24 mouse cellular contexts compared by ENCODE assay signal in the genomic region with DNA sequence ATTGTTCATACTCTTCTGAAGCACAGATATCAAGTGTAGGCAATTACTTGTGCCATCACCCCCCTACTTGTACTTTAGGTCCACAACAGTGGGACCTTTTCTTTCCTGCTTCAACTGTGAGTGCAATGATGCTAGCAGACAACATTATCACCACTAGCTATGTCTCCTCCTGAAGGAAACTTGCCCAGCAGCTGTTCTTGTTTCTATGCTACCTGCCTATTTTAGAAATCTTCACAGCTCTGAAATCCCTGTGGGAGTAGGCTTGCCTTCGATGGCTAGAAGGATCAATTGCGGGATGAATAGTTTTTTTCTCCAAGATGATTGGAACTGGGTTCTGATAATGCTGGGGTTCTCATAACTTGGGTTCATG.
DNase-seq lines count a peak whose midpoint lies in the region.
"Had no signal": no experiment of that assay in that cellular context is flagged by ENCODE, and none has a peak within 500 bp of the region (broad histone marks: within the 10 kb centered on the region; RNA-seq: fewer than 3 reads in every experiment).

No protein-coding gene starts in this region.

- 88% methylated on average over 2 of the region's 2 CpGs for WGBS in heart, embryonic 10.5 days

- H3K36me3 ChIP-seq in heart, embryonic 10.5 days: no peaks in the 10 kb centered on the region
- H3K36me3 ChIP-seq: hindbrain, embryonic 10.5 days; intestine, embryonic 15.5 days; limb, embryonic 10.5 days; limb, embryonic 15.5 days; liver, embryonic 13.5 days; neural tube, embryonic 15.5 days had no signal

- H3K4me3 ChIP-seq in heart, embryonic 10.5 days: no peak overlapping the region
- H3K4me3 ChIP-seq: gastrocnemius, adult 2 months; hindbrain, embryonic 10.5 days; intestine, embryonic 15.5 days; layer of hippocampus, adult 2 months; limb, embryonic 10.5 days; limb, embryonic 15.5 days; liver, embryonic 13.5 days; megakaryocyte, embryonic 14.5 days; neural tube, embryonic 15.5 days had no signal

- no peaks in the 10 kb centered on the region for H3K27me3 ChIP-seq in heart, embryonic 10.5 days (ENCODE audit: insufficient read depth, poor library complexity, severe bottlenecking)
- H3K27me3 ChIP-seq: intestine, embryonic 15.5 days; limb, embryonic 15.5 days; liver, embryonic 13.5 days; megakaryocyte, embryonic 14.5 days; neural tube, embryonic 15.5 days had no signal

- peaks cover 38% of the 10 kb centered on the region for H3K4me1 ChIP-seq in heart, embryonic 10.5 days
- H3K4me1 ChIP-seq: intestine, embryonic 15.5 days; limb, embryonic 10.5 days; limb, embryonic 15.5 days; liver, embryonic 13.5 days; megakaryocyte, embryonic 14.5 days had no signal

- no peak for DNase-seq in heart, embryonic 10.5 days (ENCODE audit: low spot score)
- no peak for DNase-seq in heart, adult 8-10 months (ENCODE audit: low spot score)
- DNase-seq in left cerebral cortex, adult 11 months (ENCODE audit: low spot score): peak; percentile 23
- no peak for DNase-seq in left cerebral cortex, adult 8-10 months (ENCODE audit: low spot score in 2 of 2)
- peak; percentile 14 for DNase-seq in right cerebral cortex, postnatal 25 days
- DNase-seq in right cerebral cortex, postnatal 14 days: no peak
- DNase-seq in MN1 (ENCODE audit: low spot score): no peak
- DNase-seq: adrenal gland, postnatal 25 days; gastrocnemius, postnatal 36 days; kidney, adult 2 months; kidney, postnatal 36 days; liver, embryonic 13.5 days; lung, adult 18-20 months; lung, postnatal 4 days; midbrain, embryonic 14.5 days had no signal

- H3K27ac ChIP-seq in heart, embryonic 10.5 days: peak overlapping the region; percentile 47
- H3K27ac ChIP-seq: gastrocnemius, adult 2 months; hindbrain, embryonic 10.5 days; hindbrain, postnatal 0 days; intestine, embryonic 15.5 days; layer of hippocampus, adult 2 months; limb, embryonic 10.5 days; limb, embryonic 15.5 days; liver, embryonic 13.5 days had no signal

- no peaks in the 10 kb centered on the region for H3K9me3 ChIP-seq in heart, embryonic 10.5 days
- H3K9me3 ChIP-seq: hindbrain, embryonic 10.5 days; intestine, embryonic 15.5 days; limb, embryonic 10.5 days; limb, embryonic 15.5 days; liver, embryonic 13.5 days; neural tube, embryonic 15.5 days had no signal

Comparison
In these comparisons a context has a peak if more than half of its experiments do, and no peak if none do; other contexts are left out.
1. DNase-seq: peak in left cerebral cortex, adult 11 months (single experiment) and right cerebral cortex, postnatal 25 days (single experiment); none in heart, embryonic 10.5 days (single experiment), heart, adult 8-10 months (single experiment), left cerebral cortex, adult 8-10 months (0 of 2), right cerebral cortex, postnatal 14 days (single experiment) and MN1 (single experiment).